Mouse (Mus musculus): ENCODE results near the gene Itprid1. TPM values are rescaled to one million over a fixed set of nuclear protein-coding genes. Genes with fewer than 3 reads are reported as not detected.

Itprid1 gene
- polyA plus RNA-seq, 2 experiments = not detected

- no peaks in the 10 kb centered on the region for H3K4me1 ChIP-seq (replicated peaks; ENCODE audit: control insufficient read depth in 2 of 2, insufficient read depth in 2 of 2, low read length in 1 of 2)
- no peak overlapping the region for H3K4me2 ChIP-seq (ENCODE audit: low read depth)
- 21% methylated on average over 3 of the region's 3 CpGs for WGBS (ENCODE audit: insufficient replicate concordance)
- DNase-seq (ENCODE audit: low read depth in 3 of 3, low spot score in 3 of 3) (no peak), ATAC-seq (ENCODE audit: insufficient read depth) (no peak)
- H3K9ac ChIP-seq (replicated peaks) = no peak overlapping the region
- TF ChIP-seq CTCF (IDR thresholded peaks at IDR 0.05; ENCODE audit: low read depth) = no peak
- TF ChIP-seq EP300 (IDR thresholded peaks at IDR 0.05; ENCODE audit: low read depth) = no peak
- H3K27ac ChIP-seq = no peak overlapping the region
- H3K36me3 ChIP-seq (replicated peaks; ENCODE audit: control insufficient read depth, insufficient read depth, low read depth) = no peaks in the 10 kb centered on the region
- H3K27me3 ChIP-seq (ENCODE audit: control insufficient read depth, insufficient read depth, low read length) = no peaks in the 10 kb centered on the region
- H3K9me3 ChIP-seq (ENCODE audit: control insufficient read depth, low read length) = no peaks in the 10 kb centered on the region
- H3K4me3 ChIP-seq (ENCODE audit: insufficient read depth in 1 of 2, low read depth in 2 of 2, low read length in 2 of 2) = no peak overlapping the region
Measured at GRCm38 (mm10) chr6:55880886-55881285, 44.2 kb downstream of the Itprid1 start.

- Histone ChIP-seq H3K4me1 (replicated peaks; ENCODE audit: control insufficient read depth in 2 of 2, insufficient read depth in 2 of 2, low read length in 1 of 2) (no peaks in the 10 kb centered on the region), H3K27me3 (ENCODE audit: control insufficient read depth, insufficient read depth, low read length) (no peaks in the 10 kb centered on the region), H3K4me3 (ENCODE audit: insufficient read depth in 1 of 2, low read depth in 2 of 2, low read length in 2 of 2) (no peak overlapping the region), H3K36me3 (replicated peaks; ENCODE audit: control insufficient read depth, insufficient read depth, low read depth) (no peaks in the 10 kb centered on the region), H3K9me3 (ENCODE audit: control insufficient read depth, low read length) (no peaks in the 10 kb centered on the region), H3K9ac (replicated peaks) (no peak overlapping the region), H3K4me2 (ENCODE audit: low read depth) (no peak overlapping the region), H3K27ac (no peak overlapping the region)
- ATAC-seq (ENCODE audit: insufficient read depth) = no peak
- WGBS (ENCODE audit: insufficient replicate concordance) = 37% methylated on average over 1 of the region's 1 CpGs
- TF ChIP-seq CTCF (IDR thresholded peaks at IDR 0.05; ENCODE audit: low read depth) (no peak), EP300 (IDR thresholded peaks at IDR 0.05; ENCODE audit: low read depth) (no peak)
- DNase-seq (ENCODE audit: low read depth in 3 of 3, low spot score in 3 of 3) = no peak
Measured at GRCm38 (mm10) chr6:55887598-55887997, 50.9 kb downstream of the Itprid1 start.

- H3K36me3 ChIP-seq (replicated peaks; ENCODE audit: control insufficient read depth, insufficient read depth, low read depth) = no peaks in the 10 kb centered on the region
- DNase-seq (ENCODE audit: low read depth in 3 of 3, low spot score in 3 of 3) (no peak), ATAC-seq (ENCODE audit: insufficient read depth) (no peak)
- H3K9ac ChIP-seq (replicated peaks) = no peak overlapping the region
- no peaks in the 10 kb centered on the region for H3K27me3 ChIP-seq (ENCODE audit: control insufficient read depth, insufficient read depth, low read length)
- TF ChIP-seq CTCF (IDR thresholded peaks at IDR 0.05; ENCODE audit: low read depth) (no peak), EP300 (IDR thresholded peaks at IDR 0.05; ENCODE audit: low read depth) (no peak)
- no peaks in the 10 kb centered on the region for H3K4me1 ChIP-seq (replicated peaks; ENCODE audit: control insufficient read depth in 2 of 2, insufficient read depth in 2 of 2, low read length in 1 of 2)
- H3K27ac ChIP-seq = no peak overlapping the region
- WGBS (ENCODE audit: insufficient replicate concordance) = 48% methylated on average over 5 of the region's 5 CpGs
- H3K9me3 ChIP-seq (ENCODE audit: control insufficient read depth, low read length) = no peaks in the 10 kb centered on the region
- H3K4me3 ChIP-seq (ENCODE audit: insufficient read depth in 1 of 2, low read depth in 2 of 2, low read length in 2 of 2) = no peak overlapping the region
- H3K4me2 ChIP-seq (ENCODE audit: low read depth) = no peak overlapping the region
Measured at GRCm38 (mm10) chr6:55901568-55902328, 65.1 kb downstream of the Itprid1 start.

- H3K4me1 ChIP-seq (replicated peaks; ENCODE audit: control insufficient read depth in 2 of 2, insufficient read depth in 2 of 2, low read length in 1 of 2) = no peaks in the 10 kb centered on the region
- no peak for TF ChIP-seq EP300 (IDR thresholded peaks at IDR 0.05; ENCODE audit: low read depth)
- TF ChIP-seq CTCF (IDR thresholded peaks at IDR 0.05; ENCODE audit: low read depth) = no peak
- DNase-seq (ENCODE audit: low read depth in 3 of 3, low spot score in 3 of 3) = no peak
- H3K4me2 ChIP-seq (ENCODE audit: low read depth) = no peak overlapping the region
- H3K9ac ChIP-seq (replicated peaks) = no peak overlapping the region
- ATAC-seq (ENCODE audit: insufficient read depth) = no peak
- no peaks in the 10 kb centered on the region for H3K36me3 ChIP-seq (replicated peaks; ENCODE audit: control insufficient read depth, insufficient read depth, low read depth)
- no peak overlapping the region for H3K27ac ChIP-seq
- WGBS (ENCODE audit: insufficient replicate concordance) = 38% methylated on average over 1 of the region's 1 CpGs
- H3K27me3 ChIP-seq (ENCODE audit: control insufficient read depth, insufficient read depth, low read length) = no peaks in the 10 kb centered on the region
- H3K4me3 ChIP-seq (ENCODE audit: insufficient read depth in 1 of 2, low read depth in 2 of 2, low read length in 2 of 2) = no peak overlapping the region
- no peaks in the 10 kb centered on the region for H3K9me3 ChIP-seq (ENCODE audit: control insufficient read depth, low read length)
Measured at GRCm38 (mm10) chr6:55902329-55902605, 65.6 kb downstream of the Itprid1 start.

DNA sequence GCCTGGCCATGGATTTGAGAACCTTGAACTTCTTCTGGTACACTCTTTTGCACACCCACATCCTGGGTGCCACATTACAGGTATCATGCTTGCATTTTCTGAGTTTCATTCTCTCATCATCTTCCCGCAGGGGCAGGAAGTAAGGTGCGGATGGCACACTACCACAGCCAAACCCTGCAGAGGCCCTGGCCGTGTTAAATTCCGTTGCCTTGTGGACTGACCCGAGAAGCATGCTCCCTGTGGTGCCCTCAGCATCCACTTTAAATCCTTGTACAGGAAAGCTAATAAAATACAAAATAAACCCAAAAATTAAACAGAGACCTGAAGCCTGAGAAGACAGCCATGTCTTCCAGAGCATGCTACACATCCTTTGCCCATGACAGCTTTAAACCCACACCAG is 82.5 kb downstream of the Itprid1 start:
- no peak for ATAC-seq (ENCODE audit: insufficient read depth)

More for the DNA sequence above, 82.5 kb downstream of the Itprid1 start:
- H3K36me3 ChIP-seq (replicated peaks; ENCODE audit: control insufficient read depth, insufficient read depth, low read depth) = no peaks in the 10 kb centered on the region
- WGBS (ENCODE audit: insufficient replicate concordance) = 56% methylated on average over 5 of the region's 5 CpGs
- H3K27ac ChIP-seq = no peak overlapping the region
- TF ChIP-seq CTCF (IDR thresholded peaks at IDR 0.05; ENCODE audit: low read depth) (no peak), EP300 (IDR thresholded peaks at IDR 0.05; ENCODE audit: low read depth) (no peak)
- no peak for DNase-seq (ENCODE audit: low read depth in 3 of 3, low spot score in 3 of 3)
- no peak overlapping the region for H3K9ac ChIP-seq (replicated peaks)
- H3K4me3 ChIP-seq (ENCODE audit: insufficient read depth in 1 of 2, low read depth in 2 of 2, low read length in 2 of 2) = no peak overlapping the region
- no peaks in the 10 kb centered on the region for H3K4me1 ChIP-seq (replicated peaks; ENCODE audit: control insufficient read depth in 2 of 2, insufficient read depth in 2 of 2, low read length in 1 of 2)
- no peak overlapping the region for H3K4me2 ChIP-seq (ENCODE audit: low read depth)
- no peaks in the 10 kb centered on the region for H3K27me3 ChIP-seq (ENCODE audit: control insufficient read depth, insufficient read depth, low read length)
- H3K9me3 ChIP-seq (ENCODE audit: control insufficient read depth, low read length) = no peaks in the 10 kb centered on the region
